Mouse (Mus musculus) layer of hippocampus, adult 8-10 months (tissue): ENCODE measurements around the gene Grk2. TPM values are rescaled to one million over a fixed set of nuclear protein-coding genes. Genes with fewer than 3 reads are reported as not detected.

Source experiments
- DNase-seq, 2 experiments: peaks; one replicate each; pipeline ENCODE4 v3.0.0; 2022; ENCODE audit warnings: low spot score in 2 of 2
- total RNA-seq, 4 experiments: library from RNA; stranded (reverse); gene quantifications; 2 replicates each; pipeline ENCODE4 v1.2.4; 2022

Gene Grk2
- 100 to 1,000 TPM; 174 to 191 (median 186) TPM for total RNA-seq

DNA sequence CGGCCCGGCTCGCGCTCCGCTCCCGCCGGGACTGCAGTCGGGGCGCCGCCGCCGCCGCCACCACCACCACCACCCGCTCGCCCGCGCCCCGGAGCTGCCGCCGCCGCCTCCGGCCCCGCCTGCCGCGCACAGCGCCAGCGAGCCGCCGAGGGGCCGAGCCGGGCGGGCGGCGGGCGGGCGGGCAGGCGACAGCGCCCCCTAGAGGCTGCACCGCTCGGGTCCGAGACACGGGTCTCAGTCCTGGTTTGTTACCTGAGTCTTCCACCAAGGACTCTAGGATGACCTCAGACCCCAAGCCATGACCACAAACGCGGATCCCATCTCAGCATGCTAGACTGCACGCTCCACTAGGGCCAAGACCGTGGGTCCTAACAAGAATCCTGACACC, at the start of gene Grk2:
Grk2 (minus strand) TSS at position 33 of the 388 bp plus-strand sequence.
- peak in 1 of 2 experiments; percentile 72 for DNase-seq

DNA sequence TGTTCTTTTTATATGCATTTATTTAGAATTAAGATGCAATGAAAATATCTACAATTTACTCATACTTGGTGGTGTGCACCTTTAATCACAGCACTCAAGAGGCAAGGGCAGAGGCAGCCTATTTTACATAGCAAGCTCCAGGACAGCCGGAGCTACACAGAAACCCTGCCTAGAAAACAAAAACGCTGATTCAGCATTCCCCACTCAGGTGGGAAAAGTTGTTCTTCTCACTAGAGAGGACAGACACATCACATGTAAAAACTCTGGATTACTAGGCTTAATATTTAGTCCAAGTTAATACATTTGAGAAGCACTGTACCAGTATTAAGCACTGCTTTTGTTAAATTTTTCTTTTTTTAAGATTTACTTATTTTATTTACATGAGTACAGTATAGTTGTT, 43.4 kb upstream of the Grk2 start:
- DNase-seq = no peak

DNA sequence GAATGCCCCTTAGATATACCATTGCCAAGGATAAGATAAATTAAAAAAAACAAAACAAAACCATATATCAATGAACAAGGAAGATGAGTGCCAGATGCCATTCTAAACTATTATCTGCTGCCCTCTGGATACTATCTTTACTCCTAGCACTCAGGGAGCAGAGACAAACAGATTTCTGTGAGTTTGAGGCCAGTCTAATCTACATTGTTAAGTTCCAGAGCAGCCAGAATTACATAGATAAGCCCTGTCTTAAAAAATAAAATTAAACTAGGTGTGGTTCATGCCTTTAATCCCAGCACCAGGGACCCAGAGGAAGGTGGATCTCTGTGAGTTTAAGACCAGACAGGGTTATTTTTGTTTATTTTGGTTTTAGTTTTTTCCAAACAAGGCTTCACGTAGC, 40.5 kb upstream of the Grk2 start:
- DNase-seq = no peak

DNA sequence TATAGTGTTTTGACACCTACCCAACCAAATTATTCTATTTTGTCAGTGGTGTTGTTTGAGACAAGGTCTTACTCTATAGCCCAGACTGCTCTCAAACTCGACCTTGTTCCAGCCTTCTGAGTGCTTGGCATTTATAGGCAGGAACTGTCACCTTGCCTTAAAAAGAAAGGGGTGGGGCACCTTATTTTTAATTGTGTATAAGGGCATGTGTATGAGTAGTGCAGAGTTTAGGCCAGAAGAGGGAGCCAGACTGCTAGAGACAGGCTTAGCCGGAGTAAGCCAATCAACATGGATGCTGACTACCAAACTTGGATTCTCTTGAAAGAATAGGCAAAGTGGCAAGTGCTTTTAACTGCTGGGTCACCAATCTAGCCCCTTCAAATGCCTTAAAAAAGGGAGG, 32.1 kb upstream of the Grk2 start:
- no peak for DNase-seq

DNA sequence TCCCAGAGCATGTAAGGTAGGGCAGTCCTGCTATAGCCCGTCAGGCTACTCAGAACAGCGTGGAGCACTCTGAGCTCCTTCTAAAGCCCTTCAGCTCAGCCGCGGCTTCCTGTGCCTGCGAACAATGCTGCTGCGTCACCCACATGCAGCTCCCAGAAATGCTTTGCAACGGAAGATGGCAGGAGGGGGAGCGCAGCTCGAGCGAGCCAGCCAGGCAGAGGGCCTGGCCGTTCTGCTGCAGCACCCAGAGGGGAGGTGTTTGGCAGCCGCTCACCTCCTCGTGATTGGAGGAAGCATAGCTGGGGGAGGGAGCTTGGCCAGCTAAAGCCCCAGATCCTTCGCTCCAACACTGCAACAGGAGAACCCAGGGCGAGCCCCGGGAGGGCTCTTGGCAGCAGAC, 27.8 kb upstream of the Grk2 start:
- DNase-seq = peak; percentile 93 to 94

DNA sequence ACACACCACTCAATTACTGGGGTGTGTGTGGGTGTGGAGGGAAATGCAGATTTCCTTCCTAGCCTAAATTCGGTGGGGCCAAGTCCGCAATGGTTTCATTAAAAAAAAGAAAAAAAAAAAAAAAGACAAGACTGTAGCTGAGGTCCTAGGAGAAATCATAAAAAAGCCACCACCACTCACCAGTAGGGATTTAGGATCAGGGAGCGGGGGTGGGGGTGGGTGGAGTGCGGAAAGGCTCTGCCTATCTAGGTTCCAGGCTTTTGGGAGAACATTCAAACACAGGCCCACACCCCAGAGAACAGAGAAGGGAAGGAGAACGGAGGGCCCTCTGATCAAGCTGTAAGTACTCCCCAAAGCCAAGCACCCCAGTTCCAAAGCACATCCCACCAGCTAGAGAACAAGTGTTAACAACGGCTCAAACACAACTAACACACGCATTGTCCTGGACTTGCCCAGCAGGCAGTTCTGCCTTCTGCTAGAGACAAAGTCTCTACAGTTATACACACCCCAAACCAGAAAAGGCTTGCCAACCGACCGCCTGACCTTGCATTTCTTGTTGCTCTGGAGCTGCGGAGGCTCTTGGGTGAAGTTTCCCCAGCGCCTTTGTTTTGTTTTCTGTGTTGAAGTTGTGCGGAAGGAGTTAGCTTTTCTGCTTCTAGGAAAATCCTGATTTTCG, 27.2 kb upstream of the Grk2 start:
- no peak for DNase-seq

DNA sequence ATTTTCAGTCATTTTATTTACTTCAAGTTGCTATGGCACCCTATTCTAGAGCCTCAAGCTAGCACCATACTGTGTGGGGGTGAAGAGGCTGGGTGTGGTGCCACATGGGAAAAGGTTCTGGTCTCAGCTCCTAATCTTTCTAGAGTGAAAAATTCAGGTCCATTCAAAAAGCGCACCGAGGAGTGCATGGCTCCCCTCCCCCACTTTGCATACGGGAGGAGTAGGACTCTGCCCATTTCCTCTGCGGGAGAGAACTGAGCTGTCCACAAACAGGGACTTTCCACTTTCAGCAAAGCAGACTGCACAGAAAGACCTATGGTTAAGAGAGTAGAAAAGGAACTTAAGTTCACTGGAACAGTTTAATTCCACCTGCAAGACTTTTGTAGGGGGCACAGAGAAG, 26.6 kb upstream of the Grk2 start:
- peak; percentile 24 to 41 for DNase-seq

DNA sequence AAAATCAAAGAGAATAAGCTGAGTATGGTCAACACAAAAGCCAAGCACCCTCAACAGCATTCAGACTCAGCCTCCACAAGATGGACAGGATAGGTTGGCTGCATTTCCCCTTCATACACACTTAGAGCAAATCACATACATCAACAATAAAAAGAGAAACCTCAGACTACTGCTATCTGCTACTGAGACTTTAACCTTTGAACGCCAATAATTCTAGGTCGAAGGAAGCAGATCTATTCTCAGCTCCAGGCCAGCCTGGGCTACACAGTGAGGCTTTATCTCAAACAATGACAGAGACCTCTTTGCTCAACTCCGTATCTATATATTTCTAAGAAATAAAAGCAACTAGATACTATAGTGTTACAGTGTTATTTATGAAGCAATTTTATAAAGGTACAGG, 25.3 kb upstream of the Grk2 start:
- DNase-seq = no peak

DNA sequence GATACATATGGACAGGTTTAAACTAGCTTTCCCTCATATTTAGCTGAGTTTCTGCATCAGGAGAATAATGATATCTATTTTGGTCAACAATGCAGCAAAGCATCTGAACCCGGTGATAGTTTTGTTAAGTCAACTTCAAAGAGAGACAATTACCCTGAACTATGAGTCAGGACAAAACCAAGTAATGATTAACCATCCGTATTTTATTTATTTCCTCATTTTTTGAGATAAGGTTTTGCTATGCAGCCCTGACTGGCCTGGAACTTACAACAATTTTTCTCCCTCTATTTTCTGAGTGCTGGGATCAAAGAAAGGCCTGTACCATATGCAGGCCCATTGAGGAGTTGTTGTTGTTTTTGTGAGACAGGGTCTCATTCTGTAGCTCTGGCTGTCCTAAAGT, 24.6 kb upstream of the Grk2 start:
- no peak for DNase-seq

DNA sequence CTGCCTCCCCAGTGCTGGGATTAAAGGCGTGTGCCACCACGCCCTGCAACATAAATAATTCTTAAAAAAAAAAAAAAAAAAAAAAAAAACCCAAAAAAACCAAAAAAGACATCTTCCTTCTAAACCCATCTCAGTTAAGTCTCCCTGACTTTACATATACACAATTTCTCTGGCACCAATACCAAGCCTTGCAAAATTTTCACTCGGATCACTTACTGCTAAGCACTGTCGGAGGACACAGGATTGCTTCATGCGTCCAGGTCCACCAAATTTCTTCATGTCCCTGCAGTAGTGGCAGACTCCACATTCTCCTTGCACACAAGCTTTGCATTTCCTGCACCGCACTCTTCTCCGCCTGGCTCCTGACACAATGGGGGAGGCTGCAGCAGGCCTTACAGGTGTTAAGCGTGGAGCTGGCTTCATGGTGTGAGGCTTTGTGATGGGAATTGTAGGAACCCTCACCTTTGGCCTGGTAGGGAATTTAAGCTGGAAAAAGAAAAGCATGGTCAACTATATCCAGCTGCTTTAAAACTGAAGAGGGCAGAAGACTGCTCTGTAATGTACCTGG, 22.8 kb upstream of the Grk2 start:
- no peak for DNase-seq

DNA sequence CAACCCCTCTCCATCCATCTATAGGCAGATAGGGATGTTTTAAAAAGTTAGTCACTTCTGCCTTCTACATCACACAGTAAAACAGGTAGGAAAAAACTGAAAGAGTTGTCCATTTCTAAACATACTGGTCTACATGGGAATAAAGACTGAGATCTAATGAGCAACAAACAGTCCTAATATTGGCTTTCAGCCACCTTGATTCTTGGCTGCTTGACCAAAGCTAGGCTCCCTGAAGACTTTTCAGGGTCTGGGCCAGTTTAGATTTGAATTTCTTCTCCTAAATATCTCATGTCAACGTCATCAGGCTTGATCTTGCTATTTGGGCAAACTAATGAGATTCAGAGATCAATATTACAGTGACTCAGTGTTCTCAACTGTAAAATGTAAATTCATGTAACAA, 20.9 kb upstream of the Grk2 start:
- DNase-seq = no peak

DNA sequence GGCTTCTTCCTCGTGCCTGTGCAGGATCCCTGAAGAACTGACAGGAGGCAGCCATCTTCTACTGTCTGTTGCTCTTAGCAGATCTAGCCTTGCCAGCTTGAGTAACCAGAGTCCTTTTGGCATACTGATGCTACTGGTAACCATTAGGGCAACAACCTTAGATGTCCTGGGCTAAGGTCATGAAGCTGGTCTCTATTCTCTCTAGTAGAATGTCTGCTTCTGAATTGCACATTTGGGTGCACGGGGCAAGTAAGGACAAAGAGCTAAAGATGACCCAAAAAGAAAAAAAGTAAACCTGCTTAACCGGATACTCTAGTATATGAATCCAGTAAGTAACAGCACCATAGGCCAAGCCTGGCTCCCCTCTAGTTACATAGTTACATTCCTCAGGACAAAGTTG, 20.1 kb upstream of the Grk2 start:
- no peak for DNase-seq

DNA sequence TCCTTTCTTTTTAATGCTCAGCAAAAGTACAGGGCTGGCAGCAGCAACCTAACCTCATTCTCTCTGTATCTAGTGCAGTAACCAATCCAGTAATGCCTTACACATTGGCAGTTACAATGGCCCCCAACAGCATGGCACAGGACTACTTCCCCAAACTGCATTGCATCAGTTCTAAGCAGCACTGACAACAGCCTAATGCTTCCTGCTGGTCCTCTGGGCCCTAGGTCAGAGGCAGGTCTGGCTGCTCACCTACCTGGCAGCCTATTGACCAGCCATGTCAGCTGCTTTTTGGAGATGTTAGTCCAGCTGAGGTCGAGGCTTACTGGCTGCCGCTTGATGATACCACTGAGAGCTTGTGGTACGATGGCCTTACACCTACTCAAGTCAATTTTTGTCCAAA, 16.1 kb upstream of the Grk2 start:
- no peak for DNase-seq

DNA sequence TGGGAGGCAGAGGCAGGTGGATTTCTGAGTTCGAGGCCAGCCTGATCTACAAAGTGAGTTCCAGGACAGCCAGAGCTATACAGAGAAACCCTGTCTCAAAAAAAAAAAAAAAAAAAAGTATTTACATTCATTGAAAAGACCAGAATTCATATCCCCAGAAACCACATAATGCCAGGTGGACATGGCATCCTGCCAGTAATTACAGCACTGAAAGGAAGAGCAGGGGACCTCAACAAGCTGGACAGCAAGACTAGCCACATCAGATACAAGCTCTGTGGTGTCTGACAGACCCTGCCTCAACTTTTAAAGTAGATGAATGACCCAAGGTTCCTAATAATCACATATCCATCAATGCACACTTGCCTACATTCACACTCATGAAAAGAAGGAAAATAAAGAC, 15.6 kb upstream of the Grk2 start:
- DNase-seq = no peak

DNA sequence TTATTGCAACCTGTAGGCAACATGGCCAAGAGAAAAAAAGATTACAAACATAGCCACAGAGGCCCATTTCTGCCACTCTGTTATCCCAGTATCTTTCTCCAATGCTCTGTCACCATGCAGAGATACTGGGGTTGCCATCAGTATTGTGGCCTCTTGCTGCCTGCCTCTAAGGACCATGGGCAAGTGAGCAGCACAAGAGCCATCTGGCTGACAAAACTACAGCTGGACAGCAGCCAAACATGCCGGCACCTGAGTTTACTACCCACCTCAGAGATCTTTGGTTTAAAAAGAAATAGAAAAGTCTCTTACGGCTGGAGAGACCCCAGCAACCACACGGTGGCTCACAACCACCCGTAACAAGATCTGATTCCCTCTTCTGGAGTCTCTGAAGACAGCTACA, 13.2 kb upstream of the Grk2 start:
- no peak for DNase-seq

DNA sequence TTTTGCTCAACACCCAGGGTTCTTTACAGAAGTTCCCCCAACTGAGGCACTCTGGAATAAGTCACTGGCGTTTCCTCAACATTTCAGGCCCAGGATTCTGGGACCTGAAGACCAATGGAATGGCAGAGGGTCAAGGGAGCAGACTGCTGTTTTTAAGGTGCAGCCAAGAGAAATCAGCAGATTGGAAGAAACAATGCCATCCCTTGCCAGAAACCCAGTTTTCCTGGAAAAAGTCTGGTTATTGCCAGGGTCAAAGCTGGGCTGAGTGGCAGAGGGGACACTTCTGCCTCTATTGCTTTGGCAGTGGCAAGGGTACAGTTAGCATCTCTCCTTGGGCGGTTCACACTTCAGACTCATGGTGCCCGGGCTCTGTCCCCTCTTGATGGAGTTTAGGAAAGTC, 11.2 kb upstream of the Grk2 start:
- DNase-seq = no peak

DNA sequence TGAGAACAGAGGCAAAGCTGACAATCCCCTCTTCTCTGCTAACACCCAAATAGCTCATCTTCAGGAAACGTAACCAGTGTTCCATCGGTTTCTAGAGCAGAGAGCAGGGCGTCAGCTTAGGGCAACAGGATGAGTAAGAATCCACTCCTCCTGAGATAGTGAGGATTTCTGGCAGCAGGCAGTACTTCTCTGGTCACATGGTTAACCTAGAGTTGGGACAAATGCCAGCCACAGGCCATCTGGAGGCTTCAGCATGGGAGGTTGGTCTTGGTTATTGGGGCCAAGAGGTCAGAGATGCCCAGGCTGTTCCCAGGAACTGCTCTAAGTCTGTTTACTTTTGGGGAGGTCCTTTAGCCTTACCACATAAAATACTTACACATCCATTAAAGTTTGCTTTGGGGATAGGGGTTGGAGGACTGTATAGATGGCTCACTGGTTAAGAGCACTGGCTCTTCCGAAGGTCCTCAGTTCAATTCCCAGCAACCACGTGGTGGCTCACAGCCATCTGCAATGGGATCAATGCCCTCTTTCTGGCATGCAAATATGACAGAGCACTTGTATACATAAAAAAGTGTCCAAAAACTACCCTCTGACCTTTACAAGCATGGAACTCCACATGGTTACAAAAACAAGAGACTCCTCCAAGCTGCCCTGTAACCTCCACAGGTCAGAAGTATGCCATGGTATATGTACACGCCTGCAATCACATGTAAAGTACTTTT, 9.4 kb upstream of the Grk2 start:
- DNase-seq = no peak

DNA sequence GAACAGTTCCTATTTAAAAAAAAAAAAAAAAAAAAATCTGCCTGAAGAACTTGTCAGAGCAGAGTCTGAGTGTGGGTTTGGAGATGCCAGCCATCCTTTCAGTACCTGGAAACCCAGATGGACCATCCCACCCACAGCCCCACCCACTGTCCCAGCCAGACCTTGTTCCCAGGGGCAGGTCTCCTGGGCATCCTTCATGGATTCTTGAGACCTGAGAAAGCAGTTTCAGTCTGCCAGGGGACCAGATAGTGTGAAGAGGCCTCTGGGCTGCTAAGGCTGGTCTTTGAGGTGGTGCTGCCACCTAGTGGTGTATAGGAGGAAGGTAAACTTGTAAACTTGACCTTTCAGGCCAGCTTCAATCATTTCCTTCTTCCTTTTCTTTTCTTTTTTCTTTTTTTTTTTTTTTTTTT, 3.8 kb upstream of the Grk2 start:
- DNase-seq = peak in 1 of 2 experiments; percentile 55

DNA sequence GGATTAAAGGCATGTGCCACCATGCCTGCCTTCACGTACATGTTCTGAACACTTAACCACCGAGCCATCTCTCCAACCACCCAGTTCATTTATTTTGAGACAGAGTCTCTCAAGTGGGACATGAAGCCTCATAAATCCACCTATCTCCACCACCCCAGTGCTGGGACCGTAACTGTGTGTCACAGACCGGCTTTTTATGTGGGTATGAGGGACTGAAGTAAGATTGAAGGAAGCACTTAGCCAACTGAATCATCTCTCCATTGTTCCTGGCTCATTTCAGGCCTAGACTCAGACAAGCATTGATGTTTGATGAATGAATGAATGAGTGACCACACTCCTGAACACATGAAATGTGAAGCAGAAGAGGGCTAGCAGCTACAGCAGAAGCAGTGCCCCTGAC, 3.3 kb upstream of the Grk2 start:
- DNase-seq = no peak

DNA sequence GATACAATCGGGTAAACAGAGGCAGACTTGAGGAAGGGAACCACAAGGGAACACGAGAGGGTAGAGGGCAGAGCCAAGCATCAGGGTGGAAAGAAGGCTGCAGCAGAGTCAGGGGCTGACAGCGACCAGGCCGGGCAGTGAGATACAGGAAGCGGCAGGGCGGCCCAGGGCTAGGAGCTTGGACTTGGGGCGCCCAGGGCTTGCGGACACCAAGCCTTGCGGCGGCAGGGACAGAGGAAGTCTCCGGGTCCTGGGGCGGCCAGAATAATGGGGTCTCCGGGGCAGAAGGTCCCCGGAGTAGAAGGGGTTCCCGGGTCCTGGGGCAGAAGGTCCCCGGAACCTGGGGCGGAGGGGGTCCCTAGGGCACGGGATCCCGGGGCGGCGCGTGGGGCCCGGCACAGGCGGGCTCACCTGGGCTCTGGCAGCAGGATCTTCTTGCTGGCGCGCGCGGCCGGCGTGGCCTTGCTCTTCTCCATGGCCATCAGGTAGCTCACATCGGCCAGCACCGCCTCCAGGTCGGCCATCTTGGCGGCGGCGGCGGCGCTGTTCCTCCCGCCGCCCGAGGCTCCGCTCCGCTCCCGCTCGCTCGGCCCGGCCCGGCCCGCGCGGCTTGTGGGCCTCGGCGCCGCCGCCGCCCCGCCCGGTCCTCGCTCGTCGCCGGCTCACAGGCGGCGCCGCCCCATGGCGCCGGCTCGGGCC, 382 bp downstream of the Grk2 start:
- DNase-seq = no peak

DNA sequence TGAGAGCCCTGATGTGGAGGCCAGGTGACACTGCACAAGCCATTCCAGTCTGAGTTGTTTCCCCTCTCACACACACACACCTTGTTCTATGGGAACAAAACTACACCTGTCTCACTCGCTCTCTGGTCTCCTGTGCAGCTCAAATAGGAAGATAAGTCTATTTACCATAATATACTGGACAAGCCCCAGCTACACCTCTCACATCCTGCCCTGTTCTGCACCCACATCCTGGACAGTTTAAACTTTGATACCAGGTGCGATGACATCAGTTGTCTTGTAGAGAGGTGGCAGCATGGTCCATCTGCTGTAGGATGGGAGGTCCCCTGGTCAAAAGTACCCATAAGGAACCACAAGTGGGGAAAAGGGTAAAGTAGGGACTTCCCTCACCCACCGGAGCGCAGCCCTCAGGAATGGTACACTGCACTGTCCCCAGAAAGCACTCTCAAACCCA, 1.1 kb downstream of the Grk2 start:
- no peak for DNase-seq

DNA sequence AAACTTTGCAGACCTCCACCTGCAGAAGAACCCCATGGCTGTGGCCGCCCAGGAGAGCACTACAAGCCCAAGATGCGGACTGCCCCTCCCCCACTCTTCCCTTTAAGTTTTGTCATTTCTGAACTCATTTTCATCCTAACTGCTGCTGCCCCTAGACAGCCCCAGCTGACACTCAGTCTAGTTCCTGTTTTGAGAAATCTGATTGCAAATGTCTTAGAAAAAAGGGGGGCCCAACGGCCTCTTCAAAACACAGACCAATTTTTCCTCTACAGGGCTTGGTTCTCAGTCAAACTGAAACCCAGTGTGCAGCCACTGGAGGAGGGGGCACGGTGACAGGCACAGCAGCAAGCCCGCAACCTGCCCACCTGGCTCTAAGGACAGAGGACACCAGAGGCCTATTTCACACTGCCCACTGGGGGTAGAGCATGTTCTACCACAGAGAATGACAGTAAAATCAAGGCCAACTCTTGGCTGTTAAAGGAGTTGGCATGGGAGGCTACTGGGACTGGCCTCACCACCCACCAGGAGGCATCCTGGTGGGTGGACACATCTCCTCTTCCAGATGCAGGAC, 1.7 kb downstream of the Grk2 start:
- DNase-seq = no peak
